Mouse (Mus musculus): ENCODE results near the gene Zfp217.

GRCm38 (mm10) chr2:170183851-170184174 is 35.9 kb upstream of the Zfp217 start:
- TF ChIP-seq EP300 (IDR thresholded peaks at IDR 0.05; ENCODE audit: low read length) = no peak
- TF ChIP-seq RAD21 (IDR thresholded peaks at IDR 0.05; ENCODE audit: low read depth, low read length) = no peak
- no peak for TF ChIP-seq GABPA (IDR thresholded peaks at IDR 0.05; ENCODE audit: insufficient replicate concordance, low read depth, low read length)
- TF ChIP-seq JUND (conservative IDR thresholded peaks at IDR 0.05; ENCODE audit: low read depth, low read length) = no peak
- TF ChIP-seq USF1 (IDR thresholded peaks at IDR 0.05; ENCODE audit: low read depth, low read length) = no peak
- TF ChIP-seq CTCF (conservative IDR thresholded peaks at IDR 0.05 in 1 of 2, IDR thresholded peaks at IDR 0.05 in 1 of 2; ENCODE audit: low read depth in 2 of 2, low read length in 2 of 2) = no peak
- no peak for TF ChIP-seq POLR2A (IDR thresholded peaks at IDR 0.05; ENCODE audit: low read depth, low read length)
- TF ChIP-seq NELFE (IDR thresholded peaks at IDR 0.05; ENCODE audit: low read depth, low read length) = no peak
- TF ChIP-seq ZC3H11A (IDR thresholded peaks at IDR 0.05; ENCODE audit: low read depth, low read length) = no peak
- TF ChIP-seq MAFK (IDR thresholded peaks at IDR 0.05; ENCODE audit: insufficient replicate concordance, low read length) = no peak

All from CH12.LX (cell line).